Mouse (Mus musculus) kidney, postnatal 10 days (tissue): ENCODE measurements around the gene Olfr1199.

Source experiments
- DNase-seq: peaks from one replicate; pipeline ENCODE4 v3.0.0; 2021; ENCODE audit warnings: mixed read lengths

The Olfr1199 gene

GRCm38 (mm10) chr2:88760369-88760768 lies at the start of gene Olfr1199:
Olfr1199 (minus strand) TSS chr2:88760469.
- DNase-seq: no peak

- no peak for DNase-seq
Measured at GRCm38 (mm10) chr2:88792736-88793135, 32.5 kb upstream of the Olfr1199 start, which contains the start of gene Olfr1201. Olfr1201 (plus strand) TSS chr2:88793036.

- no peak for DNase-seq
Measured at GRCm38 (mm10) chr2:88770388-88770787, 10.1 kb upstream of the Olfr1199 start, which contains the start of gene Olfr1200. Olfr1200 (minus strand) TSS chr2:88770488.

GRCm38 (mm10) chr2:88751270-88751669 lies 9.0 kb downstream of the Olfr1199 start, which contains the start of gene Olfr1198:
Olfr1198 (minus strand) TSS chr2:88751370.
- no peak for DNase-seq

- no peak for DNase-seq
Measured at GRCm38 (mm10) chr2:88743379-88743778, 16.9 kb downstream of the Olfr1199 start.

GRCm38 (mm10) chr2:88732266-88732665 lies 28.0 kb downstream of the Olfr1199 start, which contains the start of gene Olfr1197:
Olfr1197 (minus strand) TSS chr2:88732366.
- DNase-seq: no peak

- no peak for DNase-seq
Measured at GRCm38 (mm10) chr2:88704497-88704896, 55.8 kb downstream of the Olfr1199 start, which contains the start of gene Olfr1196. Olfr1196 (minus strand) TSS chr2:88704597.
